Mouse (Mus musculus): ENCODE results near the gene Pofut2. TPM values are rescaled to one million over a fixed set of nuclear protein-coding genes. Genes with fewer than 3 reads are reported as not detected.
"Not testable (repeated sequence)": the region's sequence is repeated elsewhere in the genome, so short reads cannot be mapped to it uniquely, and the experiment has no call there.

Gene Pofut2
- polyA plus RNA-seq, 1 experiment from 2014 or later = 108 TPM

DNA sequence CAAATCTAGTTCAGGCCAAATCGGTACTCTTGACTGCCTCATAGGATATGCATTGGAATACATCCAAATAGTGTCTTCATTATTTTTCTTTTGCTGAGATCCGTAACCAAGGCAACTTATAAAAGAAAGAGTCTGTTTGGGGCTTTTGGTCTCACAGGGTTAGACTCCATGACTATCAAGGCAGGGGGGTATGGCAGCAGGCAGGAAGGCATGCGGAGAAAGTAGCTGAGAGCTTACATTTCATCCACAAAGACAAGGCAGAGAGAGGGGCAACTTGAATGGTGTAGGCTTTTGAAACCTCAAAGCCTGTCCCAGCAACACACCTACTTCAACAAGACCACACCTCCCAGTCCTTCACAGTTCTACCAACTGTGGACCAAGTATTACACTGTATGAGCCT lies 3.3 kb upstream of the Pofut2 start:
- Histone ChIP-seq H3K4me3 (ENCODE audit: low read length) (no peak overlapping the region), H3K27ac (ENCODE audit: low read length) (no peak overlapping the region), H3K9ac (ENCODE audit: low read depth, low read length) (no peak overlapping the region), H3K36me3 (ENCODE audit: control insufficient read depth, insufficient read depth, low read length) (no peaks in the 10 kb centered on the region), H3K27me3 (replicated peaks; ENCODE audit: control insufficient read depth, insufficient read depth, low read length) (no peaks in the 10 kb centered on the region), H3K9me3 (ENCODE audit: control insufficient read depth, low read length) (no peaks in the 10 kb centered on the region), H3K4me1 (ENCODE audit: control insufficient read depth, insufficient read depth, low read length) (peaks cover 40% of the 10 kb centered on the region), H3K4me2 (ENCODE audit: low read depth, low read length) (no peak overlapping the region)
- WGBS = 79% methylated on average over 3 of the region's 3 CpGs
- ATAC-seq = no peak

DNA sequence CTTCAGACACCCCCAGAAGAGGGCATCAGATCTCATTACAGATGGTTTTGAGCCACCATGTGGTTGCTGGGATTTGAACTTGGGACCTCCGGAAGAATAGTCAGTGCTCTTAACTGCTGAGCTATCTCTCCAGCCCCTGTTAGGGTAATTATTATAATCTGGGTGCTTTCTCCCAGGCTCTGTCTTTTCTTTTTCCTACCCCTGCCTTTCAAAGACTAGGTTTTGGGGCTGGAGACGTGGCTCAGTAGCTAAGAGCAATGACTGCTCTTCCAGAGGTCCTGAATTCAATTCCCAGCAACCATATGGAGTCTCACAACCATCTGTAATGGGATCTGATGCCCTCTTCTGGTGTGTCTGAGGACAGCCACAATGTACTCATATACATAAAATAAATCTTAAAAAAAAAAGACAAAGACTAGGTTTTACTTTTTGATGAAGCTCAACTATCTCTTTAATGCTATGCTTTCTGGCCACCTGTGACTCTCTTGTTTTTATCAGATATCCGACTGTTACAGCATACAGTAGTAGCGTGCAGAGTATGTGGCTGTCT lies 902 bp upstream of the Pofut2 start:
- H3K4me2 ChIP-seq (ENCODE audit: low read depth, low read length) = peak overlapping the region; percentile 88
- H3K36me3 ChIP-seq (ENCODE audit: control insufficient read depth, insufficient read depth, low read length) = peaks cover 11% of the 10 kb centered on the region
- no peak overlapping the region for H3K27ac ChIP-seq (ENCODE audit: low read length)
- H3K9me3 ChIP-seq (ENCODE audit: control insufficient read depth, low read length) = no peaks in the 10 kb centered on the region
- H3K9ac ChIP-seq (ENCODE audit: low read depth, low read length) = peak overlapping the region; percentile 75; the same call in 1 of the 2 replicates
- peaks cover 20% of the 10 kb centered on the region for H3K4me1 ChIP-seq (ENCODE audit: control insufficient read depth, insufficient read depth, low read length)
- ATAC-seq = no peak
- H3K27me3 ChIP-seq (replicated peaks; ENCODE audit: control insufficient read depth, insufficient read depth, low read length) = no peaks in the 10 kb centered on the region
- 60% methylated on average over 4 of the region's 4 CpGs for WGBS
- peak overlapping the region; percentile 89 for H3K4me3 ChIP-seq (ENCODE audit: low read length)

DNA sequence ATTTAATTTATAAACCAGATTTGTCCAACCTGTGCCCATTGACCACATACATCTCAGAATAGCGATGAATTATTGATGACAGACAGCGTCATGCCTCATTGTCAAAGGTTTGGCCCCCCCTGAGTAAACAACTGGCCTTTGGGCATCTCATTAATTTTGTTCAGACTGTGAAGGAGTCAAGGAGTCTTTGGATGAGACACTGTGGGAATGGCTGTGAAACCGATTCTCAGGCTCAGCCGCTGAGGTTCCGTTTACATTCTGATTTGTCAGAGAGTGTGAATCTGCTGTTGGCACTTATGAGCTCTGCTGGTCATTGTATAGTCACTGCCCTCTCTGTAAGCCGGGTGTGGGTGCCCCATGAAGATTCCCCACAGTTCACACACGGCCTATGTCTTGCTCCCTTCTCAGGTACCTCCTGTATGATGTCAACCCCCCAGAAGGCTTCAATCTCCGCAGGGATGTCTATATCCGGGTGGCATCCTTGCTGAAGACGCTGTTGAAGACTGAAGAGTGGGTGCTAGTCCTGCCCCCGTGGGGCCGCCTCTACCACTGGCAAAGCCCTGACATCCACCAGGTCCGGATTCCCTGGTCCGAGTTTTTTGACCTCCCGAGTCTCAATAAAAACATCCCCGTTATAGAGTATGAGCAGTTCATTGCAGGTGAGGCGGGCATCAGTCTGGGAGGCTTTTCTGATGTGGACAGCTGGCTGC lies 1.3 kb downstream of the Pofut2 start:
- no peak for ATAC-seq
- peak overlapping the region; percentile 96; the same call in 1 of the 2 replicates for H3K9ac ChIP-seq (ENCODE audit: low read depth, low read length)
- H3K4me3 ChIP-seq (ENCODE audit: low read length) = peak overlapping the region; percentile 89
- H3K27me3 ChIP-seq (replicated peaks; ENCODE audit: control insufficient read depth, insufficient read depth, low read length) = no peaks in the 10 kb centered on the region
- peaks cover 12% of the 10 kb centered on the region for H3K4me1 ChIP-seq (ENCODE audit: control insufficient read depth, insufficient read depth, low read length)
- H3K9me3 ChIP-seq (ENCODE audit: control insufficient read depth, low read length) = no peaks in the 10 kb centered on the region
- 81% methylated on average over 17 of the region's 17 CpGs for WGBS
- peak overlapping the region; percentile 76 for H3K4me2 ChIP-seq (ENCODE audit: low read depth, low read length)
- H3K36me3 ChIP-seq (ENCODE audit: control insufficient read depth, insufficient read depth, low read length) = peaks cover 16% of the 10 kb centered on the region
- H3K27ac ChIP-seq (ENCODE audit: low read length) = no peak overlapping the region

DNA sequence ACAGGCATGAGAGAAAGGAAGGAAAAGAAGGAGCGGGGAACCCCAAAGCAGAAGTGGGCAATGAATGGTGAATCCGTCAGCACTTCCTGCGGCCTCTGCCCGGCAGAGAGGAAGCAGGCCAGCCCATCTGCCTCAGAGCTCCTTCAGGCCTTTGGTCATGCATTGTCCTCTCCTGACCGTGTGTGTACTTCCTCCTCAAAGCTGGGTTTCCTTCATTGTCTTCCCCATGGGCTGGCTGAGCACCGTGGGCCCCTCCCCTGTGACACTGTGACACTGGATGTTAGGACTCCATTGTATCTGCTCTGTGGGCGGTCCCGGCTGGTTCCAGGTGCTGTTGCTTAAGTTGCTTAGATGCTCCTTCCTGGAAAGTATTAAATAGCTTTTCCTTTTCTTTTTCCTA lies 7.3 kb downstream of the Pofut2 start:
- Histone ChIP-seq H3K27ac (ENCODE audit: low read length) (no peak overlapping the region), H3K9me3 (ENCODE audit: control insufficient read depth, low read length) (no peaks in the 10 kb centered on the region), H3K4me3 (ENCODE audit: low read length) (no peak overlapping the region), H3K27me3 (replicated peaks; ENCODE audit: control insufficient read depth, insufficient read depth, low read length) (no peaks in the 10 kb centered on the region), H3K36me3 (ENCODE audit: control insufficient read depth, insufficient read depth, low read length) (peaks cover 35% of the 10 kb centered on the region), H3K9ac (ENCODE audit: low read depth, low read length) (no peak overlapping the region), H3K4me1 (ENCODE audit: control insufficient read depth, insufficient read depth, low read length) (peaks cover 9% of the 10 kb centered on the region), H3K4me2 (ENCODE audit: low read depth, low read length) (no peak overlapping the region)
- ATAC-seq = no peak
- 76% methylated on average over 8 of the region's 8 CpGs for WGBS

DNA sequence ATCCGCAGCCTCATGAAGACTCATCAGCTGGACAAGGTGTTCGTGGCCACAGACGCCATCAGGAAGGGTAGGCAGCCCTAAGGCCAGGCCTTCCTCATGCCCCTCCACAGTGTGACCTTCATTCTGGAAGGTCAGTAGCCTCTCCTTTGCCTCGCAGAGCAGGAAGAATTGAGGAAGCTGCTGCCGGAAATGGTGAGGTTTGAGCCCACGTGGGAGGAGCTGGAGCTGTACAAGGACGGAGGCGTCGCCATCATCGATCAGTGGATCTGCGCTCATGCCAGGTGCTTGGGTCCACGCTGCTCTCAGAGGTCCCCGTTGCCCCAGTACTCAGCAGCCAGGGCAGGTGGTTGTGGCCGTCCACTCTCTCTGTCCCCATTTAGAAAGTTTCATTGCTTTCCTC lies 8.0 kb downstream of the Pofut2 start:
- peaks cover 33% of the 10 kb centered on the region for H3K36me3 ChIP-seq (ENCODE audit: control insufficient read depth, insufficient read depth, low read length)

DNA sequence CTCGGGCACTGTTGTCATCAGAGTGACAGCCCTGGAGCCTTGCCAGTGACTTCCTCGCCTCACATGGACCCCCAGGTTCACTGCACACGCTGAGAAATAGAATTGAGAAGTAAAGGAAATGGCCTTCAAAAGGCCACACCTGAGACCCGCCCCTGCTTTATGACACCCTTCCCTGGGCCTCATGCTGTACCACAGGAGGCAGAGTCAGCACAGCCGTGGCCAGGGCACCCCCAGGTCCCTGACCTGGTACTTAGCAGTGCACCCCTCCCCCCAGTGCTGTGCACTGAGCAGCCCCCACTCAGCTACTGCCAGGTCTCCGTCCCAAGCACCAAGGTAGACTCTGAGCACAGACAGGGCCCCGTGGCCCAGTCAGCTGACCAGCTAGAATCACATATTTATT lies 10.1 kb downstream of the Pofut2 start:
- 61% methylated on average over 7 of the region's 7 CpGs for WGBS
- ATAC-seq = peak; percentile 87
- H3K27ac ChIP-seq (ENCODE audit: low read length) = peak overlapping the region; percentile 31; the same call in 1 of the 2 replicates
- no peaks in the 10 kb centered on the region for H3K9me3 ChIP-seq (ENCODE audit: control insufficient read depth, low read length)
- H3K9ac ChIP-seq (ENCODE audit: low read depth, low read length) = no peak overlapping the region
- H3K4me3 ChIP-seq (ENCODE audit: low read length) = no peak overlapping the region
- H3K4me2 ChIP-seq (ENCODE audit: low read depth, low read length) = no peak overlapping the region
- H3K27me3 ChIP-seq (replicated peaks; ENCODE audit: control insufficient read depth, insufficient read depth, low read length) = no peaks in the 10 kb centered on the region
- H3K4me1 ChIP-seq (ENCODE audit: control insufficient read depth, insufficient read depth, low read length) = peaks cover 9% of the 10 kb centered on the region
- peaks cover 26% of the 10 kb centered on the region for H3K36me3 ChIP-seq (ENCODE audit: control insufficient read depth, insufficient read depth, low read length)

More for the DNA sequence above, 8.0 kb downstream of the Pofut2 start:
- Histone ChIP-seq H3K4me1 (ENCODE audit: control insufficient read depth, insufficient read depth, low read length) (peaks cover 9% of the 10 kb centered on the region), H3K27ac (ENCODE audit: low read length) (no peak overlapping the region), H3K9me3 (ENCODE audit: control insufficient read depth, low read length) (no peaks in the 10 kb centered on the region), H3K9ac (ENCODE audit: low read depth, low read length) (no peak overlapping the region), H3K27me3 (replicated peaks; ENCODE audit: control insufficient read depth, insufficient read depth, low read length) (no peaks in the 10 kb centered on the region), H3K4me3 (ENCODE audit: low read length) (no peak overlapping the region), H3K4me2 (ENCODE audit: low read depth, low read length) (no peak overlapping the region)
- ATAC-seq = no peak
- WGBS = 90% methylated on average over 14 of the region's 14 CpGs

DNA sequence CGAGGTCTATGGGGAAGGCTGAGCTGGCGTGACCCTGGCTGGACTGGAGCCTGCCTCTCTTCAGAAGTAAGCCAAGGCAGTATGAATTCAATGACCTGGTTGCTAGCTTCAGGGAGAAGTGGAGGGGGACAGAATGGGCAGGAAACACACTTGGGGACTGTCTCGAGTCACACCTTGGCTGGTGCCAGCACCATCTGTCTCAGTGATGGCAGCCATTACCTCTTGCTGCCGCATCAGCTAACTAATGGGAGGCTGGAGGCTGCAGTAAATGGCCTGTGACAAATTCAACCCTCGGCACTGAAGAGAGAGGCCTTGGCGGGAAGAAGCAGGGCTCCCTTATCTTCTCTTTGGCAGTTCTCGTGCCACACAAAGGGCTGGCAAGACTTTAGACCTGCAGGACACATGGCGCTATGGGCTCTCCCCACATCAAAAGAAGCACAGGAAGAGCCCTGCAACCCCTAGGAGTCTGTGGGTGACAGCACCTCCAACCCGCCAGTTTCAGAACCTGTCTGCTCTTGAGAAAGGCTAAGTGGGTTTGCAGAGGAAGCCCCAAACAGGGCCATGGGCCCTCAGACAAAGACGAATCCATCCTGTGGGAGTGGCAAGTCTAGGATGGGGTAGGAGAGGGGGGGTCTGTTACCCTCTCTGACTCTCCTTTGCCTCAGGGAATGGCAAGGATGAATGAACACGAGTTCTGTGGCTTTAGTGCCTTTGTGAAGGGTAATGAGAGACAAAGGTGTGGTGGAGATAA lies 14.1 kb downstream of the Pofut2 start:
- Histone ChIP-seq H3K9me3 (ENCODE audit: control insufficient read depth, low read length) (no peaks in the 10 kb centered on the region), H3K4me3 (ENCODE audit: low read length) (no peak overlapping the region), H3K27me3 (replicated peaks; ENCODE audit: control insufficient read depth, insufficient read depth, low read length) (no peaks in the 10 kb centered on the region), H3K4me1 (ENCODE audit: control insufficient read depth, insufficient read depth, low read length) (peaks cover 9% of the 10 kb centered on the region), H3K9ac (ENCODE audit: low read depth, low read length) (no peak overlapping the region), H3K36me3 (ENCODE audit: control insufficient read depth, insufficient read depth, low read length) (peaks cover 10% of the 10 kb centered on the region), H3K27ac (ENCODE audit: low read length) (no peak overlapping the region), H3K4me2 (ENCODE audit: low read depth, low read length) (no peak overlapping the region)
- peak; percentile 12; the same call in 1 of the 2 replicates for ATAC-seq
- whole genome bisulfite sequencing = 63% methylated on average over 11 of the region's 11 CpGs

DNA sequence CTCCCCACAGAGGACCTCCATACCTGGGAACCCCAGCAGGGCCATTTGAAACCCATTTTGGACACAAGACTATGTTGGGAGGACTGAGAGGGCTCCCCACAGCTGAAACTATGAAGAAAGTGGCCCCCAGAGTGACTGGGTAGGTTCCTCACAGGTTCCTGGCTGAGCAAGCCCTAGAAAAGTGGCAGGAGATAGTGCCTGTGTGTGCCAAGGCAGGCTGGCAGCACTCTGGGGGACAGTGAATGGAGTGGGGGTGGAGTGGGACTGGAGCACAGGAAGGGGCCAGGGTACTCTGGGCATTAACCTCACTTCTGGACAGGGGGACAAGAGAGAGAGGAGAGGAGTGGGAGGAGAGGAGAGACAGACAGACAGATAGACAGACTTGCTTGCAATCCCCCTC lies 14.8 kb downstream of the Pofut2 start:
- Histone ChIP-seq H3K9me3 (ENCODE audit: control insufficient read depth, low read length) (no peaks in the 10 kb centered on the region), H3K27me3 (replicated peaks; ENCODE audit: control insufficient read depth, insufficient read depth, low read length) (no peaks in the 10 kb centered on the region), H3K9ac (ENCODE audit: low read depth, low read length) (no peak overlapping the region), H3K4me2 (ENCODE audit: low read depth, low read length) (no peak overlapping the region), H3K4me1 (ENCODE audit: control insufficient read depth, insufficient read depth, low read length) (peaks cover 5% of the 10 kb centered on the region), H3K27ac (ENCODE audit: low read length) (no peak overlapping the region), H3K36me3 (ENCODE audit: control insufficient read depth, insufficient read depth, low read length) (peaks cover 6% of the 10 kb centered on the region), H3K4me3 (ENCODE audit: low read length) (no peak overlapping the region)
- ATAC-seq = no peak

DNA sequence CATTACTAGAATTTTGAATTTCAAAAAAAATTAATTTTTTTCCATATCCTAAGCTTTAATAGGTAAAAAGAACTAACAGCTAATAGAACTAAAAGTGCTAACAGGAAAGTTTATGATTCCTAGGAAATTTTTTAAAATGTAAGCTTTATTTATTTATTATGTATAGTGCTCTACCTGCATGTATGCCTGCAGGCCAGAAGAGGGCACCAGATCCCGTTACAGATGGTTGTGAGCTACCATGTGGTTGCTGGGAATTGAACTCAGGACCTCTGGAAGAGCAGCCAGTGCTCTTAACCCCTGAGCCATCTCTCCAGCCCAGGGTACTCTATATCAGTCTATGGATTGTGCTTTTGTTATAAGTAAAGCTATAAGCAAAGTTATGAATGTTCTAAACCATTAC lies 23.1 kb downstream of the Pofut2 start:
- not testable (repeated sequence) for H3K36me3 ChIP-seq (ENCODE audit: control insufficient read depth, insufficient read depth, low read length); H3K27ac ChIP-seq (ENCODE audit: low read length); H3K4me2 ChIP-seq (ENCODE audit: low read depth, low read length); H3K4me3 ChIP-seq (ENCODE audit: low read length); H3K27me3 ChIP-seq (replicated peaks; ENCODE audit: control insufficient read depth, insufficient read depth, low read length); H3K4me1 ChIP-seq (ENCODE audit: control insufficient read depth, insufficient read depth, low read length); H3K9ac ChIP-seq (ENCODE audit: low read depth, low read length); H3K9me3 ChIP-seq (ENCODE audit: control insufficient read depth, low read length); ATAC-seq
- WGBS = 81% methylated on average over 1 of the region's 1 CpGs
